Mouse (Mus musculus) gastrocnemius, postnatal 4 days (tissue): ENCODE measurements at regions not wholly inside any gene's neighbourhood (a gene's known extent, or its start where the extent isn't known, plus 50 kb on each side); places are given as distances from the start of the nearest gene placed in this dataset.

Experiments used
- DNase-seq, 2 experiments: peaks; one replicate each; pipeline ENCODE4 v3.0.0; 2021 to 2022; ENCODE audit warnings: low spot score in 2 of 2, mixed read lengths in 2 of 2

GRCm38 (mm10) chr8:113250264-113250663, 385.1 kb upstream of the Mon1b start:
- DNase-seq, result no peak

DNA sequence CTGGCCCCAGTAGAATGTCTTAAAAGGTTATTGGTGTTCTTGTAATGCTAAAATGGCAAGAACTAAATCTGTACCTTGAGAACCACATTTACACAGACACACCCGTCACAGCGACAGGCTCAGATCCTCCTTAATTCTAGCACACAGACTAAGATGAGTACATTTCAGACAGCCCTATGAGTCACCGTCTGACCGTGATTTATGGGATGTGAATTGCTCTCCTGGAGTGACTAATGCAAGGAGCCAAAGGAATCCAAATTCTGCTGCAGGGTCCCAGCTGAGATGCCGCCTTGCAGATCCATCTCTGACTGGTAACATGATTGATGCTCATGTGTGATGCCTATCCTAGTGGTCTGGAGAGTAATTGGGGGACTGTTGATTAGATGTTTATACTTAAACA, 381.3 kb upstream of the Mon1b start:
- no peak for DNase-seq

DNA sequence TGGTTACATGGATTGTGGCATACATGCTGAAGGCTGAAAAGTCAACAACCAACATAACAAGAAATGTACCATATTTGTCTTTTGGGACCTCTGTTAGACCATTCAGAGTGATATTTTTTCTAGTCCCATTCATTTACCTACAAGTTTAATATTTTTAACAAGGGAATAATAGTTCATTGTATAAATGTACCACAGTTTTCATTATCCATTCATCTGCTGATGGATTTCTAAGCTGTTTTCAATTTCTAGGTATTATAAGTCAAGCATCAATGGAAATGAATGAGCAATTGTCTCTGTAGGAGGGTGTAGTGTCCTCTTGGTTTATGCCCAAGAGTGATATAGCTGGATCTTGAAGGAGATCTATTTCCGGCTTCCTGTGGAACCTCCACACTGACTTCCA, 375.9 kb upstream of the Mon1b start:
- no peak for DNase-seq

DNA sequence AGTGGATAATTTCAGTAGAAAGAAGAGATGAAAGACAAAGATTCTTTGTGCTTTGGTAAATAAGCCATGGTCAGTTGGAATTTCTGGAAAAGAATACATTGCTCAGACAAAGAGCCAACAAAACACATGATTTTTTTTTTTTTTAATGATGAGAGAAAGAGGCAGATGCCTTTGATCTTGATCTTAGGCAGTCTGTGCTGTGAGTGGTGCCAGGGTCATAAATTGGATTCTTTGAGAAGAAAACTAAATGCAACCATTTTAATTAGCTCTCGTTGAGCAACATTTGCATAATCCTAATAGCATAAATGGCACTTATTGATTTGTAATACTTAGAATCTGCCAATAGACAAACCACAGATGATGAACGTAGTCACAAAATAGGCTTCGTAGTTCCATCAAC, 372.1 kb upstream of the Mon1b start:
- DNase-seq, result no peak

- no peak for DNase-seq
Measured at GRCm38 (mm10) chr8:113271262-113271661, 364.1 kb upstream of the Mon1b start.

DNA sequence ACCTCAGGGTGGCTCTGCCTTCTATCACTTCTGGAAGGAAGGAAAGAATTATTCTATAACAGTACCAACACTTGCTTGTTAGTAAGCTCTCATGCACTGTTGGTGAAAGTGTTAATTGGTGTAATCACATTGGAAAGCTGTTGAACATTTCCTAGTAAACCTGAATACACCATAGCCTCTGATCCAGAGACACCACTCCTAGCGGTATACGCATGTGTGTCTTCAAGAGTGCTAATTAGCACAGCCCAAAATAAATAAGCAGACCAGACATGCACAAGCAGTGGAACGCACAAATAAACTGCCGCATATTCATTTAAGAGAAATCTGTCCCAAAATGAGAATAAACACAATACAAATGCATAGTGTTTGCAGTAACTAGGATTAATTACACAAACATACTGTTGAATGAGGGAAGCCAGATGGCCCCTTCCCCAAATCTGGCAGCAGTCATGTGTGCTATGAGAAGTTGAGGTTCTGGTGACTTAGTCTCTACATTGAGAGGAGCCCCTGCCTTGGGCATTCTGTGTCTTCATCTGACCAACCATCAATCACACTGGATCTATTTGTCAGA, 335.0 kb upstream of the Mon1b start:
- no peak for DNase-seq

GRCm38 (mm10) chr8:113303426-113303825, 332.0 kb upstream of the Mon1b start:
- DNase-seq, result no peak

DNA sequence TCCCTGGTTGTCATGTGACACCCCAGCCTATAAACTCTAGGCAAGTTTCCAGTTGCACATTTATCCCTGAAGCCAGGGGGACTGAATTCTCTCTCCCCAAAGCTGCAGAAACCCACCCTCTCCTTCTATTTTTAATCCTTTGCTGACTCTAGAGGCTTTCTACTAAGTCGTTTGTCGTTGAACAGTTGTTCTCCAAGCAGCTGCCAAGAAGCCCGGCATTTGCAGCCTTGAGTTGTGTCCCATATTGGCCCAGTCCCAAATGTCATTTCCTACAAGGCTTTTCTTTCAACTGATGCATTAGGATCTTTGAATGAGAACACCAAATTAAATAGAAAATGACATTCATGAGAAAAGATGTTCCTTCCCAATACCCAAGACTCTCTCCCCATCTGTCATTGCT, 318.2 kb upstream of the Mon1b start:
- DNase-seq, result no peak

- DNase-seq, result no peak
Measured at GRCm38 (mm10) chr8:113331576-113331975, 303.8 kb upstream of the Mon1b start.

DNA sequence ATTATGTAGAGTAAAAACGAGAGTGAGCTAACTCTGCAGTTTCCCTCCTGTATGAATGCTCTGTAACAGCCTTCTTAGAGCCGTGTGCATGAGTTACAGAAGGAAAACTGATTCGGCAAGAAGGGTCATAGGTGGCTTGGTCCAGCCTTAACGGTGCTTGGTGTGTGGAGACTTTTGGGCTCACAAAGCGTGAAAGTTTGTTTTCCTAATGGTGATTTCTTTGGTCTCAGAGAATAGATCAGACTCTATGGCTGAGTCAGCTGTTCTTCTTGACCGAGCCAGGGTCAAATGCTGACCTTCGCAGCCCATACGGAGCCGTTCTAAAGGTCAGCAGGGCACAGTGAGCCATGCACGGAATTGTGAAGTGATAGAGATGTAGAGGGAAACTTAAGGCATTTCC, 294.1 kb upstream of the Mon1b start:
- no peak for DNase-seq

- no peak for DNase-seq
Measured at GRCm38 (mm10) chr8:113361900-113362299, 273.5 kb upstream of the Mon1b start.

DNA sequence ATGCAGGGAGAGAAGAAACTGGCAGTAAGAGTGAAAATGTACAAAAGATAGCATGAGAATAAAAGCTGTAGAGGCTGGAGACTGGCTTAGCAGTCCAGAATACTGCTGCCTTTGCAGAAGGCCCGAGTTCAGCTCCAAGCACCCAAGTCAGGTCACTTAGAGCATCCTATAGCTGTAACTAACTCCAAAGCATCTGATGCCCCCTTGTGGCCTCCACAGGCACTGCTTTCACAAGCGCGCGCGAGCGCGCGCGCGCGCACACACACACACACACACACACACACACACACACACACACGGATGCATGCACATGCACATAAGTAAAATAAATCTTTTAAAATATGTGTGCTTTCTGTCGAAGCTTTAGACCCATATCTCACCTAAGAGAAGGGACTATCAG, 271.2 kb upstream of the Mon1b start:
- DNase-seq, result no peak

- no peak for DNase-seq
Measured at GRCm38 (mm10) chr8:113383517-113383916, 251.9 kb upstream of the Mon1b start.

DNA sequence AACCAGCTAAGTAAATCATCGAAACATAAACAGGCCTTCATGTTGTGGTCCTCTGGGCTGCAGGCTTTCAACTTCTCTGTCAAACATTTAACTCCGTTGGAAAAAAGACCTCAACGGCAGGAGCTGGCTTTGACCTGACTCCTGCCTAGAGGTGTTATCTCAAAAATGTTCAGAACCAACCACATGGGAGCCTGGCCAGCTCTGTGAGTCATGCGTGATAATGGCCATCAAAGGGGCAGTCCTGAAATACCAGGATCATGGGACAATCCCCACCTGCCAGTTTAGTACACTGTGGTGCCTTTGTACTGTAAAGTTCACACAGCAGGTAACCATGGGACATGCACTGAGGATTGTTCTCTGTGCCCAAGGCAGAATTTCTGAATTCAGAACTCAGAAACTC, 251.4 kb upstream of the Mon1b start:
- DNase-seq, result no peak

DNA sequence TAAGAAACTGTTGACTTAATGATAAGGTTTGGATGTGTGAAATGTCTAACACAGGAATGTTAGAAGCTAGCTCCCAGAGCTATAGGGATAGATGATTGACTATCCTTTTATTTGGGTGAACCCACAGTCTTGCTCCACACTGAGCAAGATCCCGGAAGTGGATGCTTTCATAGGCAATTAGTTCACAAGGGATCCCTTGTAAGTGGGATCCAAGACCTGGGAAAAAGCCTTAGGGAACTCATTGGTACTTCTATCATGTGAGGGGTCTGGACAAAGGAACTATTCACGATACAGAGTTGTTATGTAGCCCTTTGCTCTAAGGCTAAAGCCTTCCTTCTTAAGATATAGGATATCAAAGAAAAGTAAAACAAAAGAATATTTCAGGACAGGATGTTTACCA, 245.9 kb upstream of the Mon1b start:
- DNase-seq, result no peak

DNA sequence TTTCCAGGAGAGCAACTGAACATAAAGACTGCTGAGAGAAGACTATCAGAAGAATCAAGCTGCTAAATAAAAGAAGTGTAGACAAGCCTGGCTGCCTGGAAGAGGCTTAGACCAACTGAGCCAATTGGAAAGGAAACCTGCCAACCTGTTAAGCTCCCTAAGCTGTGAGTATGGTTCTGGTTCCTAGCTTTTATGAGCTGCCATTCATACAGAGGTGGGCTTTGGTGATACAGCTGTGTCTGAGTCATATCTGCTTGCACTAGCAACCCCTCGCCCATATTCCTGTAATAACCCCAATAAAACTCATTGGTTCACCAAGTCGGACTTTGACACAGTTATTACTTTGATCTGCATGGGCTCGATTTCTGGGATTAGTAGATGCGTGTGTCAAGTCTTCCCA, 245.3 kb upstream of the Mon1b start:
- DNase-seq, result no peak

DNA sequence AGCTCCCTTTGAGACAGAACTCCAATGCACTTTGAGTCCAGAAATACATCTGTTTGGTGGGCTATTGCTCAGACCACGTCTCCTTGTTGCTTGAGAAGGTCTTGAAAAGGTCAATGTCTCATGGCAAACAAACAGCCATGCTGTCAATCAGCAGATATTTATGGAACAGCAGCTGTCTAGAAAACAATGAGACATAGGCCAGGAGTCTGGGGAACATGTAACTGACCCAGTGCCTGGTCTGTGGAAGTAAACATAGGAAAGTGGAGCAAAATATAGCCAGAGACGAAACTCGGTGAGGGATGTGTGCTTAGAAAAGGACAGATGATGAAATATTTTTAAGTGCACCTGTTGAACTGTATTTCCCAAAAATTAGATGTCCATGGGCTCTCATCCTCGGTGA, 241.1 kb upstream of the Mon1b start:
- no peak for DNase-seq

DNA sequence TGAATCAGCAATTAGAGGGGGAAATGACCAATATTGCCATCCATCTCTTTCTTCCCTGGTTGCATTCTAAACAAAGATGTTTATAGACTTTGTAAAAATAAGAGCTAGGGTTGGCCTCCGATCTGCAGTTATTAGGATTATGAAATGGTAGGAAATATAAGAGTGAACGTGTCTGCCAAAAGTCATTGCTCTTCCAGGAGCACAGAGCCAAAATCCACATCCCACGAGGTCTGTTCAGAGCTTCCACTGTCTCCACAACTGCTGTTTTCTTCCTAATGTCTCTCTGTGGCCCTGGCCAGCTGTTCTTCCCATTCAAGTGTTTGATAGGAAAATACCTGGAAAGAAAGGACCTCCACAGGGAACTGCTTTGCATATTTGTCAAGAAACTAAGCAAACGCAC, 230.2 kb upstream of the Mon1b start:
- peak in 1 of 2 experiments; percentile 28 for DNase-seq

GRCm38 (mm10) chr8:113419352-113419751, 216.0 kb upstream of the Mon1b start:
- DNase-seq, result no peak

DNA sequence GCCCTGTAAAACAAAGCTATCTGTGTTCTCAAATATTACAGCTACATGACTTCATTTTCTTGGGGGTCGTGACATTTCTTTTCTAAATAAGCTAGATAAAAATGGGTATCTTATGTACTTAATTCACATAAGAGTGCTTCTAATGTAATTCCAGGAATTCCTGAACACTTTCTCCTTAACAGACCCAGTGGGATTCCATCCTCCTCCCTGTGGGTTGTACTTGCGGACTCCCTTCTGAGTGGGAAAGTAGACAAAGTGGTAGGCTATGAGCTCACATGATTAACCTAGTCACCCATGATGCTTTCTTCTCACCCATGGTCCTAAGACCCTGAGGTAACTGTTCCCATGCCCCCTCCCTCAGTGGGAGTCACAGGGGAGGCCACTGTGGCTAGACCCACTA, 212.7 kb upstream of the Mon1b start:
- no peak for DNase-seq

DNA sequence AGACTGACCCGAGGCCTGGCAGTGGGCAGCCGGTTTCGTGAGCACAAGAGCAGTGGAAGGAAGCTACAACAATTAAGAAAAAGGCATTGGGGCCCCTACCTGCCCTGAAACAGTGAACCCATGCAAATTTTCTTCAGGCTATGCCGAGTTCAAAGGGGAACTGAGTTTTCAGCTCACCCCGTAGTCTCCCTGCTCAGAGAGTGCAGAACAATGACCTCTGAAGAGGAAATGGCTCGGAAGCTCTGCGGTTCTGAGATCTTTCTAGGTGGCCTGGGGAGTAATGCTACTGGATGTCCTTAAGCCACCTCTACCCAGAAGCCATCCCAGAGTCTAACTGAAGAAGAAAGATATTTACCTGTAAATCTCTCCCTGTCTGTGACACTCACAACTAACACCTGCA, 196.3 kb upstream of the Mon1b start:
- no peak for DNase-seq

GRCm38 (mm10) chr8:113454022-113454421, 181.4 kb upstream of the Mon1b start:
- no peak for DNase-seq

DNA sequence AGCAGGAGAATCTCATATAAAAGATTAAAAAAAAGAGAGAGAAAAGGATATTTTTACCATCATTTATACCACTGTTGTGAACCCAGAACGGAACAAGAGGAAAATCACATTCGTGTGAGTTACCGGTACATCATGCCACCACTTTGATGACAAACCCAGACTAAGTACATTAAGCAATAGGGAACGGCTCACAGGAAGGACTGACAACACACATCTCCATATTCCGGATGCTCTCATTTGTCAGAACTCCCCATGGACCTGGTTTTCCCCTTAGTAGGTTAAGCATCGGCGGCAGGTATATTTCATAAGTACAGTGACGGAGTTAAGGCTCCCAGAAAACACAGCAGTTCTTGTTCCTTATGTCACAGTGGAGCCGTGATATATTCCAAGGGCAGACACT, 170.8 kb upstream of the Mon1b start:
- DNase-seq, result no peak

DNA sequence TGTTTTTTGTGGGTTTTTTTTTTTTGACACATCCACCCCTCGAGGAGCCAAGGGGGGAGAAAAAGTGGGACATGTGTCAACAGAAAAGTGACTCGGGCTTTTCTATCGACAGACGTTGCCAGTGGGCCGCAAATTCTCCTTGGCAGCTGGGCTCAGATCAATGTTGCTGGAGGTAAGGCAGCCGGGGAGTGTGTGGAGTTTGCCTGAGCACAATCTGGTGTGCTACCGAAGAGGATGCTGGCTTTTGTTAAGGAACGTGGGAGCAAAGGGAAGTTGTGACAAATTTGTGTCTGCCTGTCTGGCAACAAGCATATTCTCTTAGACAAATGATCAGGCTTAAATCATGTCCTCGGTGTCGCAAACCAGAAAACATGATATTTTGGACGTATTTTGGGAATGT, 170.2 kb upstream of the Mon1b start:
- DNase-seq, result no peak
